Mouse (Mus musculus) lung, postnatal 25 days (tissue): ENCODE results near the gene C2cd4d.

ENCODE experiments used
- DNase-seq: peaks from one replicate; pipeline ENCODE4 v3.0.0; 2022; ENCODE audit warnings: low spot score

Gene C2cd4d

GRCm38 (mm10) chr3:94362138-94362537 lies at the start of gene C2cd4d:
C2cd4d (plus strand) TSS chr3:94362438.
- DNase-seq, result no peak

GRCm38 (mm10) chr3:94328681-94329080 lies 33.6 kb upstream of the C2cd4d start:
- DNase-seq, result peak; percentile 12

DNA sequence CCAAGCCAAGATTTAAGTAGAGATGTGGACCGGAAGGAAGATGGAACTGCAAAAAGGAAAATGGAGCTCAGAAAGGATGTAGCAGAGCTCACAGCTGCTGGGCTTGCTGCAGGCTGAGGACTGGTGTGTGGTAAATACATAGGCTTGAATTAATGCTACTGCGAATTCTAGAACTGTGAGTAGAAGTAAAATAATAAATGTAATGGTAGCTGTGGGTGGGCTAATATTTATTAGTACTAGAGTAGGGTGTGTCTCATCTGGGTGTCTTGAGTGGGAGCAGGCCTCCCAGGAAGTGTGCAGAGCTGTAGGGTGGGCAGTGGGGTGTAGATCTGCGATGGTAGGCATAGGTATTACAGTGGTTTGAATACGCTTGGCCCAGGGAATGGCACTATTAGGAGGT lies 27.8 kb upstream of the C2cd4d start:
- no peak for DNase-seq

DNA sequence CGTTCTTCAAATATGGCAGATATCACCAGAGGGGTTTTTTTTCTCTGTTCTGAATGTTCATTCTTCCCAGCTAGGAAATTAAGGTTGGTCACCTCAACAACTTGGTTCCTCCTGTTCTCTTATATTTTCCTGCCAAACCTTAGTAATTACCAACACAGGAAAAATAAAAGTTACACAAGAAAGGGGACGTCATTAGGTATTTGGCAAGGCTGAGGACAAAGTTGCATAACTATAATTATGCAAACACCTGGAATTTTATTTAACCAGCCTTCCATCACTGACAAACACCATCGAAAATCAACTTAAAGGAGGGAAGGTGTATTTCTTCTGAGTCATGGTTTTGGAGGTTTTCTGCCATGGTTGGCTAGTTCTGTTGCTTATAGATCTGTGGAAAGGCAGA lies 23.7 kb upstream of the C2cd4d start:
- peak; percentile 39 for DNase-seq

GRCm38 (mm10) chr3:94341959-94342422 lies 20.2 kb upstream of the C2cd4d start, which contains the start of gene Them5:
Them5 (plus strand) TSS chr3:94342099.
- DNase-seq, result peak; percentile 11

DNA sequence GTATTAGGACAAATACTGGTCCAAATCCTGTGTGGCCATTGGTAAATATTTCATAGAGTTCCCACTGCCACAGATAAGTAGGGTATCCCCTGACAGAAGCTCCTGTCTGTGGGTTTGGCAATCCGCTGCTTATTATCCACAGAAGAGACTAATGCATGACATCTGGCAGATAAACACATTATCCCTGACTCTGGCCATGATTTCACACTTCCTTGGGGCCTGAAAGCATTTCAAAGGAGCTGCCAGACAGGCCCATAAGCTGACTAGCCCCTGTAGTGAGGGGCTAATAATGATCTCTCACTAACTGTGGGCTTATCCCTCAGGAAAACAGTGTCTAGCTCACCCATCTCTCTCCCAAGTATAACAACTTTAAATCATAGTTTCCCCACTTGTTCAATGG lies 19.7 kb upstream of the C2cd4d start:
- DNase-seq, result no peak

DNA sequence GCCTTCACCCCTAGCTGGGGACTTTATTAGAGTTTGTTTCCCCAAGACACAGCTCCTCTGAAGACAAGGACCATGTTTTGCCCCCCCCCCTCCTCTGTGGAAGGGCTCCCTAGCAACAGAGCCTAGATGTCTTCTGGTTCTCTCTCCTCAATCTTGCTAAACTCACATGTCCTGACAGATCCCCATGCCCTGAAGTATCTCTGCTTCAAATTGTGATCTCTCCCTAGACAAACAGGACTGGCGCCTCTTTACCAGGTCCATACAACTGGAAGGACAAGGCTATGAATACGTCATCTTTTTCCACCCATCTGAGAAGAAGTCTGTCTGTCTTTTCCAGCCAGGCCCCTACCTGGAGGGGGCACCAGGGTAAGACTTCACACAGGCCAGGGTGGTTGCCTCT lies 18.1 kb upstream of the C2cd4d start:
- no peak for DNase-seq

DNA sequence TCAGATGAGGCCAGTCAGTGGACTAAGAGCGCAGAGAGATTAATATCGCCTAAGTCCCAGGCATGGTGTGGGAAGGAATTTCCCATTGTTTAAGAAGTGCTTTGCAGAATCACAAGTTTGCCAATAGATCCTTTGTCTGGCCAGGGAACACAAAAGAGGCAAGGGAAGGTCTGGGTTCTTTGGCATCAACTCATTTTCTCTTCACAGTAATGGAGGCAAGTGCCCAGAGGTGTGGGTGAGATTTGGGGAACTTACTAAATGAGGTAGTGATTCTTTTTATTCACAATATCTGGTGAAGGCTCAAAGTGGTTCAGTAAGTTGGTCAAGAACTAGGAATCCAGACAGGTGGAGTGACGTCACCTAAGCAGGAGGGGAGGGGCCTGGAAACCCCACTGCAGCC lies 17.3 kb upstream of the C2cd4d start:
- no peak for DNase-seq

GRCm38 (mm10) chr3:94348146-94348545 lies 14.1 kb upstream of the C2cd4d start:
- DNase-seq, result no peak

GRCm38 (mm10) chr3:94360812-94361211 lies 1.4 kb upstream of the C2cd4d start:
- DNase-seq, result peak; percentile 41

GRCm38 (mm10) chr3:94363291-94364153 lies 1.3 kb downstream of the C2cd4d start:
- DNase-seq, result no peak

- DNase-seq, result no peak
Measured at GRCm38 (mm10) chr3:94364154-94364526, 1.9 kb downstream of the C2cd4d start.

DNA sequence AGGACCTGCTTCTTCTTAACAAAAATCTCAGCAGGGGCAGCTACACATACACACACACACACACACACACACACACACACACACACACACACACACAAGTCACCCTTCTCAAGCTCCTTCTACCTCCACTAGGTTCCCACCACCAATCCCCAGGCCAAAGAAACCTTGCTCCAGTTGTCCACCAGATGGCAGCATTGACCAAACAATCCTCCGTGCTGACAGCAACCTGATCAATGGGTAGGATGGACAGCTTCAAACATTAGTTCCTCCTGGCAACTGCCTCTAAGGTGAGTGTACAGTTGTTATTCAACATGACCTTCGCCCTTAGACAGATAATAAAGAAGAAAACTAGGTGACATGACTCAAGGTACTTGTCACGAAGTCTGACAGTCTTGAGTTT lies 4.5 kb downstream of the C2cd4d start:
- peak; percentile 82 for DNase-seq

DNA sequence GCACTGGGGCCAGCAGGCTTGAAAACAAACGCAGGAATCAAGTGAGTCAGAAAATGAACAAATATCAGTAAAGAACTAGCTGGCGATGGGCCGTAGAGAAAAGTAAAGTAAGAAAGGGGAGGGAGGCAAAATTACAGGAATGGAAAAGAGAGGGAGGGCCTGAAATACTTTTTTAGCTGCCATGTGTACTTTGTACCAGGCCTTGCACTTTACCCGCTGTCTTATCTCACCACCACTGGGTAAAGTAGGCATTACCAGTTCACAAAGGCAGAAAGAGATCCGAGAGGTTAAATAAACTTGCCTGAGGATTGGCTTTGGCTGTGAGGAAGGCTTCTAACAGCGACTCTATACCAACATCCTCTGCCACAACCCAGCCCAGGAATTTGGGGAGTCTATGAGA lies 5.3 kb downstream of the C2cd4d start:
- no peak for DNase-seq

- no peak for DNase-seq
Measured at GRCm38 (mm10) chr3:94368631-94369030, 6.4 kb downstream of the C2cd4d start.

- no peak for DNase-seq
Measured at GRCm38 (mm10) chr3:94369709-94370108, 7.5 kb downstream of the C2cd4d start.

DNA sequence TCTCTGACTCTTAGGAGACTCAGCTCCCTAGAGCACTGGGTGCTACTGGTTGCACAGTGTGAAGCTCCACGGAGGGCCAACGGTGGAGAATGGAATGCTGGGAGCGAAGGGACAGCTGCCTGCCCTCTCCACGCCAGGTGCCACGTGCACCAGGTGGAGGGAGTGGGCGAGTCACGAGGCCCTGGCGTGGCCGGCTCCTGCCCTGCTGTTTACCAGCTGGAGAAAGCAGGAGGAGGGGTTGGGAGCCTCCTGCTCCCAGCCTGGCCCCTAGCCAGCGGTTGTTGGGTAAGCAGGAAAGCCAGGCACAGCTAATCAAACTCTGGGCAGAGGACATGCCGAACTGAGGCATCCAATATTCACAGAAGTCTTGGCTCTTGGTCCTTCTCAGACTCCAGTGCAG lies 9.4 kb downstream of the C2cd4d start:
- DNase-seq, result peak; percentile 92

GRCm38 (mm10) chr3:94372038-94372437 lies 9.8 kb downstream of the C2cd4d start:
- no peak for DNase-seq

GRCm38 (mm10) chr3:94372641-94373040 lies 10.4 kb downstream of the C2cd4d start, which contains the start of gene Rorc:
Rorc (plus strand) TSS chr3:94372794.
- peak; percentile 66 for DNase-seq

DNA sequence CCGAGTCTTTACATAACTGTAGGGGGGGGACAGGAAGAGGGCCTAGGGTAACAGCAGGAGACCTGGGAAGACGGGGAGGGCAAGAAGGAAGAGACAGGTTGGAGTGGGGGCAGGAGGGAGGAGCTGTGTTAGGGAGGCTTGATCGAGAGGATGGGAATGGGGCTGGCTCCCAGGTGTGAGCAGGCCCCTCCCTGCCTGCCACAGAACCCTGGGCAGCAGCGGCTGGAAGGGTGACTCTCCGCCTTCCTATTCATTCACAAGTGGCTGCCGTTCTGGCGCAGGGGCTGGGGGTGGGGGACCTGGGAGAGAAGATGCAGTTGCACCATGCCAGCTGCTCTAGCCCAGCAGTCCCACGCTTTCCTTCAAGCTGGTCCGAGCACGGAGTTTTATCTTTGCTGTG lies 10.9 kb downstream of the C2cd4d start:
- peak; percentile 17 for DNase-seq

GRCm38 (mm10) chr3:94373597-94374011 lies 11.4 kb downstream of the C2cd4d start:
- peak; percentile 35 for DNase-seq

DNA sequence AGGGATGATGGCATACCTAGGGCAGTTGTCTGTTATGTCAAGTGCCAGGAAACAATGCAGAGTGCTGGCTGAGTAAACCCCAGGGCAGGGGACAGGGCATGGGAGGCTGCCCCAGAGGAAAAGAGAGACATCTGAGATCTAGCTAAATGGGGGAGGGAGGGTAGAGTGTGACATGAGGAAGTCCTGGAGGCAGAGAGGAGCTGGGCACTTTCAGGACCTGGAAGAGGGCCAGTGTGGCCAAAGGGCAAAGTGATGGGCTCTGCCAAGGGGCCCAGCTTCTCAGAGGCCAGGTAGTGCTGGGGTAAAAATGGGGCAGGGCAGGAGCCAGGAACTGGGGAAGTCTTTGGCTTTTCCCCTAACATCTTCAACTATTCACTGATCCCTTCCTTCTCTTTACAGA lies 12.4 kb downstream of the C2cd4d start:
- DNase-seq, result no peak

GRCm38 (mm10) chr3:94375146-94375545 lies 12.9 kb downstream of the C2cd4d start:
- DNase-seq, result no peak

DNA sequence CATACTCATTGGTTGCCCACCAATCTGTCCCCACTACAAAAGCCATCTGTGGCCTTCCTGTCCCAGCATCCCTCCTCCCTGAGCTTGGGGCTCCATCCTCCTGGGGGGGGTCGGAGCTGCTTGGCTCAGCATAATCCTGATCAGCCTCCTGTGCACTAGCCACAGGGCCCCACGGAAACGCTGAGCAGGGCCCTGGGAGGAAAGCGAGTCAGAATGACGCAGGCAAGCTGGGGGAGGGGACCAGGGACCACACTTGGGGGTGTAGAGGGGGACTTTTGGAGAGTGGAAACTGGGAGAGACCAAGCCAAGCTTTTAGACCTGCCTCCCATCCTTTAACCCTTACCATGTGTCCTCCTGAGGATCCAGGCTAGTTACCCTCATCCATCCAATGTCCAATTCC lies 13.6 kb downstream of the C2cd4d start:
- no peak for DNase-seq
